Mouse (Mus musculus): ENCODE data around the gene Dtl. TPM values are rescaled to one million over a fixed set of nuclear protein-coding genes. Genes with fewer than 3 reads are reported as not detected.

Gene Dtl
- total RNA-seq (2021) = 1 to 10 TPM; 1.2 TPM

- DNase-seq (ENCODE audit: extremely low spot score in 1 of 2, low spot score in 1 of 2) = peak; percentile 98 to 100
Measured at GRCm38 (mm10) chr1:191575458-191576247, at the start of gene Dtl, which contains the start of gene Ints7. TSS of gene Dtl (minus strand) at chr1:191575544. TSS of gene Ints7 (plus strand) at chr1:191575636.

DNA sequence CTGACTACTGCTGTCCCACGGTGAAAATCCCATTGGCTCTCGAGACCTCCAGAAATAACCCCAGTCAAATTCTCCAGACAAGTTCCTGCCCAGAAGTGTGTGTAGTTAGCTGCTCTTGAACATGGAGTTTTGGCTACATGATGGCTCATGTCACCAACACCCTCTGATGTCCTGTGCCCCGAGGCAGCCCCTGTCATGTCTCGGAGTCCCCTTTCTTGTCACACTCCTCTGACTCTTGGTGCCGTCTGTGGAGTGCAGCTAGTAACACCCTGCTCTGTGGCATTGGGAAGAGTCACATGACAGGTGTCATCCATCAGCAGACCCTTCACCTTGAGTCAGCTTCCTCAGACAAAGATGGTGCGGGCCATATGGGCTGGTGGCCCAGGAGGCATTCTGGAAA, 49.7 kb upstream of the Dtl start:
- DNase-seq (ENCODE audit: extremely low spot score in 1 of 2, low spot score in 1 of 2) = no peak

DNA sequence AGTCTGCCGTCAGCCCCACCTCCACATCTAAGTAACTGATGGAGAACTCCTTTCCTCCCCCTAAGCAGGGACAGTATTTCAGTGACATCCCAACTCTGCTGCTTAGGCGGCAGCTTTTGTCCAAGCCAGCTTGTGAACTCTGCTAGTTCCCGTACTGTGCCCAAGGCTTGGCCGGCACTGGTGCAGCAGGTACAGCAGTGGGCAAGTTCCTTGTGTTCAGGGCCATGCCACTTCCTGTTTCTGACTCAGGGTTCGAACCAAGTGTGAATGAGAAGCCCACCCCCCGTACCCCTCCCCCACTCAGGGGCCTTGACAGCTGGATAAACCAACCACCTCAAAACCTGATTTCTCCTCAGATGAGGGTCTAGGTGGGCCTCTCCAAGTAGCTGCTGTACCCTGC, 49.1 kb upstream of the Dtl start:
- no peak for DNase-seq (ENCODE audit: extremely low spot score in 1 of 2, low spot score in 1 of 2)

GRCm38 (mm10) chr1:191622801-191623200, 47.5 kb upstream of the Dtl start:
- no peak for DNase-seq (ENCODE audit: extremely low spot score in 1 of 2, low spot score in 1 of 2)

- DNase-seq (ENCODE audit: extremely low spot score in 1 of 2, low spot score in 1 of 2) = no peak
Measured at GRCm38 (mm10) chr1:191621096-191621495, 45.8 kb upstream of the Dtl start.

DNA sequence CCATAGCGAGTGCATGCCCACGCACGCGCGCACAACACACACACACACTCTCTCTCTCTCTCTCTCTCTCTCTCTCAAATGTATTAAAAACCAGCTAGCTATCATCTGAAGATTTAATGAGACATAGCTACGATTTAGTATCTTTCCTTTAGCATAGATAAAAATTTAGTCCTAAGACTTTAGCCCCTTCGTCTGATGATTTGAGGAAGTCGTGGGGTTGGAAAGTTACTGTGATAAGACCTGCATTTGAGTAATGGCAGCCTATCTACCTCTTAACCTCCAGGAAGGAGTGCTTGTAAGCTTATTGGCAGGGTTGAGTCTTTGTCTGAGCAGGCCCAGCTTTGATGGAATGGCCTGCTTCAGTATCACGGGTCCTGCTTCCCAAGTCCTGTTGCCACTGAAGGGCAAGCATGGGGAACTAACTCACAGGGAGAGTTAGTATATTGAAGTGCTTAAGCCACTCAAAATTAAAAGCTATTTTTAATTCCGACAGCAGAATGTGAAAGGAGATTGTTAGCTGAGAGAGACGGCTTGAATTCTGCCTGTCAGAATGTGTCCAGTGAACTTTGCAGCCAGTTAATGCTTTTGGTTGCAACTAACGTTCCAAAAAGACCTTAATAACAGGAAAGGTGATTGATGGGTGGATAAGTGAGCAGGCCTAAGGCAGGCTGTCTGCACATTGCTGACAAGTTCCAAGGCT, 42.9 kb upstream of the Dtl start:
- DNase-seq (ENCODE audit: extremely low spot score in 1 of 2, low spot score in 1 of 2) = no peak

DNA sequence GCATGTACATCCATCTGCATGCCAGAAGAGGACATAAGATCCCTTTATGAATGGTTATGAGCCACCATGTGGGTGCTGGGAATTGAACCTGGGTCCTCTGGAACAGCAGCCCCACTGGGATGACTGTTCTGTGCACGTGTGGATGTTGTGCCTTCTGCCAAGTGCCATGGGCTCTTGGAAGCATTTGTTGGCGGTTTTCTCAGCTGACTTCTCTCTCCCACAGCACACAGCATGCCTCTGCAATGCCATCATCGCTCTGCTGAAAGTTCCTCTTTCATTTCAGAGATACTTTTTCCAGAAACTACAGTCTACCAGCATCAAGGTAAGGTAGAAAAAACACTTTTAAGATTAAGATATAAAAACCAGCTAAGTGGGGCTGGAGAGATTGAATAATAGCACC, 42.2 kb upstream of the Dtl start:
- no peak for DNase-seq (ENCODE audit: extremely low spot score in 1 of 2, low spot score in 1 of 2)

GRCm38 (mm10) chr1:191616245-191616644, 40.9 kb upstream of the Dtl start:
- DNase-seq (ENCODE audit: extremely low spot score in 1 of 2, low spot score in 1 of 2) = no peak

GRCm38 (mm10) chr1:191612877-191613276, 37.5 kb upstream of the Dtl start:
- no peak for DNase-seq (ENCODE audit: extremely low spot score in 1 of 2, low spot score in 1 of 2)

GRCm38 (mm10) chr1:191611686-191612085, 36.3 kb upstream of the Dtl start:
- DNase-seq (ENCODE audit: extremely low spot score in 1 of 2, low spot score in 1 of 2) = no peak

DNA sequence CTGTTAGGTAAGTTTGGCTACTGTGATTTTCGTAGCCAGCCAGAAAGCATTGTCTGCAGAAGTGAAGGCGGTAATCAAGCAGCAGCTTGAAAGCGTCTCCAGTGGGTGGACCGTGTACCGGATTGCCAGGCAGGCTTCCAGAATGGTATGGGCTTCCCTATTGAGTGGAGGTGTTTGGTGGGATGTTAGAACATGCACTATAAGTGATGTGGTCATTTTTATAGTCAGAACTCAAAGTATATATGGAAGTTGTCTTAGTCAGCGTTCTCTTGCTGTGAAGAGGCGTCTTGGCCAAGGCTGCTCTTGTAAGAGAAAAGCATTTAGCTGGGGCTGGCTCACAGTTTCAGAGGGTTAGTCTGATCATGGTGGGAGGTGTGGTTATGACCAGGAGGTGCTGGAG, 35.0 kb upstream of the Dtl start:
- no peak for DNase-seq (ENCODE audit: extremely low spot score in 1 of 2, low spot score in 1 of 2)

- no peak for DNase-seq (ENCODE audit: extremely low spot score in 1 of 2, low spot score in 1 of 2)
Measured at GRCm38 (mm10) chr1:191609578-191609977, 34.2 kb upstream of the Dtl start.

DNA sequence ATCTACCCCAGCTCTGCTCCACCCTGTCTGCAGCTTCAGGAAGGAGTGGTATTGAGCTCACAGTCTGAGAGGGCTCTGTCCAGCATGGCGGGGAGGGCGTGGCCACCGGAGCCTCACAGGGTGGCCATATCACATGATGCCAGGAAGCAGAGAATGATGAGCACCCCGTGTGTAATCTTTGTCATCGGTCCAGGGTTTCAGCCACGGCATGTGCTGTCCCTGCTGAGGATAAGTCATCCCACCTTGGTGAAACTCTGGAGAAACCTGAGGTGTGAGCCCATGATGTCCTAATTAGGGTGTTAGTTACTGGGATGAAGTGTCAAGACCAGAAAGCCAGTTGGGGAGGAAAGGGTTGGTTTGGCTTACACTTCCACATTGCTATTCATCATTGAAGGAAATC, 33.7 kb upstream of the Dtl start:
- DNase-seq (ENCODE audit: extremely low spot score in 1 of 2, low spot score in 1 of 2) = no peak

DNA sequence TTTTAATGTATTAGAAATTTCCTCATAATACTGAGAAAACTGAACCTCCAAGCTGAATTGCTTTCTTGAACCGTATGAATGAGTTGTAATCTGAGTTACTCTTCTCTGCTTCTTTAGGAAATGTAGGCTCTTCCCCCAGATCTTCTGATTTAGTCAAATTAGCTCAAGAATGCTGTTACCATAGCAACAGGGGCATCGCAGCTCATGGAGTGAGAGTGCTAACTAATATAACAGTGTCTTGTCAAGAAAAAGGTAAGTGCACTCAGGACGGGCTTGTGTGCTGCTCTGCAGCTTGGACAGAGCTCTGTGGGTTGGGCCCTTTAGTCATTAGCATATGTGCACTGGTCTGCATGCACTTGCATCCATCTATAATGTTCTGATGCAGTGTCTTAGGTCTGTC, 29.3 kb upstream of the Dtl start:
- DNase-seq (ENCODE audit: extremely low spot score in 1 of 2, low spot score in 1 of 2) = no peak

- no peak for DNase-seq (ENCODE audit: extremely low spot score in 1 of 2, low spot score in 1 of 2)
Measured at GRCm38 (mm10) chr1:191599210-191599609, 23.9 kb upstream of the Dtl start.

DNA sequence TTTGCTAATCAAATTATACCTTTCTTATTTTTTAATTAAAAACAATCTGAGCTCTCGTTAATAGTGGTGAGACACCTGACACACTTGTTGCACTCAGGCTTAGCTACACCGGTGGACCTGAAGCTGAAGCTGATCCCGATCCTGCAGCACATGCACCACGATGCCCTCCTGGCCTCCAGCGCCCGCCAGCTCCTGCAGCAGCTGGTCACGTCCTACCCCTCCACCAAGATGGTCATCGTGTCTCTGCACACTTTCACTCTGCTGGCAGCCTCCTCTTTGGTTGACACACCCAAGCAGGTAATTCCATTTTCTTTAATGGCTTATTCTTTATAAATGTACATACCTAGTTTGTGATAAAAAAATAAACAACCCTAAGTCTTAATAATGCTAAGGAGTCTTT, 20.7 kb upstream of the Dtl start:
- no peak for DNase-seq (ENCODE audit: extremely low spot score in 1 of 2, low spot score in 1 of 2)

DNA sequence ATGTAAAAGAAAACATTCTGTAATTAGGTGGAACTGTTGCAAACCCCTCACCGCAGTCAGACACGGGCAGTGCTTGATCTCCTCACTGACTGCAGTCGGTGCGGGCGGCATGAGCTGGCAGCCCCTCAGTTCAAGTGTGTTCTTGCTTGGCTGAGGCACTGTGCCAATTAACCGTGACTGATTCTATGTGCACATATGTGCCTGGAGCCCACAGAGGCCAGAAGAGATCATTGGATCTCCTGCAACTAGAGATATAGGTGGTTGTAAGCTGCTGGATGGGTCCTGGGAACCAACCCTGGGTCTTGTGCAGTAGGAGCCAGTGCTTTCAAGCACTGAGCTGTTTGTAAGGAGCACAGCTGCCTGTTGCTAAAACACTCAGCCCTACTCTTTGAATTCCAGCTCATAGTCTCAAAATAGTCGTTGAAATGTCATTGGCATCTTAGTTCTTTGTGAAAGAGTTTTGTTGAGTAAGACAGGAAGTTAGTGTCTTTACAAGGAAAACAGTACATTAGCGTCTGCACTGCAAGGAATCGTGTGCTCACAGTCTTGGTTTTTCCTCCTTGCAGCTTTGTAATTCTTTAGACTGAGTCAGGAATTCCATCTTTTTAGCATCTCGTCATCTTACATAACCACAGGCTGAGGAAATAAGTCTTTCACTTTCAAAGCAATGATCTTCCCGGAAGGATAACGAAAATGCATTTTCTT, 16.8 kb upstream of the Dtl start:
- DNase-seq (ENCODE audit: extremely low spot score in 1 of 2, low spot score in 1 of 2) = peak in 1 of 2 experiments; percentile 10

DNA sequence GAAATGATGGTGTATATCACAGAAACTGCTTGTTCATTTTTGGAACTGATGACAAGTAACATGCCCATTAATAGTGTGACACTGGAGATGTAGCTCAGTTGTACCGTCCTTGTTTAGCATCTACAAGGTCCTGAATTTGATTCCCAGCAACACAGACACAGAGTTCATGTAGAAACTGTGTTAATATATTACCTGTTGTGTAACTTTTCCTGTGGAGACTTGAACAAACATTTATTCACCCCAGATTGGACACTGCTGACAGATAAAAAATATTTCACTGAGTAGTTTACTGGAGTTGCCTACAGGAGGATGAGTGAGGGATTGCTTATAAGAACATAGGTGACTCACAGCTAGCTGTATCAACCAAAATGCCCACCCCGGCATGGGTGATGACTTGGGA, 13.4 kb upstream of the Dtl start:
- DNase-seq (ENCODE audit: extremely low spot score in 1 of 2, low spot score in 1 of 2) = no peak

DNA sequence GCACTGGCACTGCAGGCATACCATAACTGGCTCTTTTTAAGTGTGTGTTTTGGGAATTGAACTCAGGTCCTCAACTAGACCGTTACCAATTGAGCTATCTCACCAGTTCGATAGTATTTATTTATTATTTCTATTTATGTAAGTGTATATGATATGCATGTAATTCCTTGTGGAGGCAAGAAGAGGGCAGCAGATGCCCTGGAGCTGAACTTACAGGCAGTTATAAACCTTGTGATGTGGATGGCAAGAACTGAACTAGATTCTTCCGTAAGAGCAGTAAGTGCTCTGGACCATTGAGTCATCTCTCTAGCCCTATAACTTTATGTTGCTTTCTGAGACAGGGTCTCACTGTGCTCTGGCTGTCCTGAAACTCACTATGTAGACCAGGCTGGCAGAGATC, 11.7 kb upstream of the Dtl start:
- no peak for DNase-seq (ENCODE audit: extremely low spot score in 1 of 2, low spot score in 1 of 2)

DNA sequence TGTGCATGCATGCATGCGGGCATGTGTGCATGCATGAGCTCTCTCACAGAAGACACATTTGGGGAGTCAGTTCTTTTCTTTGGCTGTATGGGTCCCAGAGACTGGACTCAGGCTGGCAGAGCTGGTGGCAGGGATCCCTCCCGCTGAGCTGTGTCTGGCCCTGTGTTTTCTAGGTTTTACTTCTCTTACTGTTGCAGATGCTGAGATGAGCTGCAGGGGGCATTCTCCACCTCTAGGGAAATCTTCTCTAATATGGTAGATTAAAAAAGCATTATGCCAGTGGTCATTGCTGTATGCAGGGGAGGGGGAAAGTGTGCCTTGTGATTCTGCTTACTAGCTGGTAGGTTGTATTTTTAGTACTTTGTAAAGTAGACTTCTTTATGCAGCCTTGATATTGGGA, 10.4 kb upstream of the Dtl start:
- DNase-seq (ENCODE audit: extremely low spot score in 1 of 2, low spot score in 1 of 2) = peak in 1 of 2 experiments; percentile 11

- DNase-seq (ENCODE audit: extremely low spot score in 1 of 2, low spot score in 1 of 2) = no peak
Measured at GRCm38 (mm10) chr1:191584483-191584882, 9.1 kb upstream of the Dtl start.
